Mouse (Mus musculus): Measurements from ENCODE around the gene 2510002D24Rik. TPM values are rescaled to one million over a fixed set of nuclear protein-coding genes. Genes with fewer than 3 reads are reported as not detected.
"Not testable (repeated sequence)": the region's sequence is repeated elsewhere in the genome, so short reads cannot be mapped to it uniquely, and the experiment has no call there.

Gene 2510002D24Rik
- total RNA-seq, 4 experiments from 2014 or later, result 15.7 to 19.6 (median 17.1) TPM

DNA sequence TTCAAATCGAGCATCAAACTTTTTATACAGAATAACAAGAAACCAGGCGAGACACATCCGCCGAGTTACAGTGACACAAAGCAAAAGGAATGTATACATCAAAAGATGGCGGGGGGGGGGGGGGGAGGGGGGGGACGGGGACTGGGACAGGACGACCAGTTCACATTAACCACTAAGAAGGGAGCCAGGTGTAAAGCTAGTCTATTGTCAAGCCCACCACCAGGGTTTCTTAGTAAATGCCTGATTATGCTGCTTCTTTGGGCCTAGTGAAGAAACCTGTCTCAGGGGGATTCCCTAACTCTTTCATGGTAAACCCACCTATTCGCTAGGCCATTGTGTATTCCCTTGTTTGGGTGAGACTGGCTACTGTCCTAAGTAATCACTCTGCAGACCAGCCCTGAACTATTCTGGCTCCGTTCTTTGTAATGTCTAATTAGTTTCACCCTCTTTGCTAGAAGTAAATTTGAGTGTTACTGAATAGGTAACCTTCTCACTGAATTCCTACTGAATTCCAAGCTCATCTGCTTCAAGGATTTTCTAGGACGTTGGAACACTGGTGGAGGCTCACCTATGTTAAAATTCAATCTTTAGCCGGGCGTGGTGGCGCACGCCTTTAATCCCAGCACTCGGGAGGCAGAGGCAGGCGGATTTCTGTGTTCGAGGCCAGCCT, 13.3 kb downstream of the 2510002D24Rik start:
- DNase-seq (ENCODE audit: low spot score in 2 of 2), result not testable (repeated sequence)

DNA sequence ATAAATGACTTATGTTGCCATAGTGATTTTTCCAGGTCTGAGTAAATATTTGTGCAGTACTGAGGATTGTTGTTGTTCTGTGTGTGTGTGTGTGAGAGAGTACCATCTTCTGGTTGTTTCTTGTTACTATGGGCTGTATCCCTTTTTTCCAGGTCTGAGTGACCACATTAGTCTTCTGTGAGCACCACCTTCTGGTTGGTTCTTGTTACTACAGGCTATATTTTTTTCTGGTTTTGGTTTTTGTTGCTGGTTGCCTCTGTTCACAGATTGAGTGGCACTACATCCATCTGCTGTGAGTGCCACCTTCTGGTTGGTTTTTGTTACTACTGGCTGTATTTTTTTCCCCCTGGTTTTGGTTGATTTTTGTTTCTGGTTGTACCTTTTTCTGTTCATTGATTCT, 22.2 kb downstream of the 2510002D24Rik start:
- no peak for DNase-seq (ENCODE audit: low spot score in 2 of 2)

DNA sequence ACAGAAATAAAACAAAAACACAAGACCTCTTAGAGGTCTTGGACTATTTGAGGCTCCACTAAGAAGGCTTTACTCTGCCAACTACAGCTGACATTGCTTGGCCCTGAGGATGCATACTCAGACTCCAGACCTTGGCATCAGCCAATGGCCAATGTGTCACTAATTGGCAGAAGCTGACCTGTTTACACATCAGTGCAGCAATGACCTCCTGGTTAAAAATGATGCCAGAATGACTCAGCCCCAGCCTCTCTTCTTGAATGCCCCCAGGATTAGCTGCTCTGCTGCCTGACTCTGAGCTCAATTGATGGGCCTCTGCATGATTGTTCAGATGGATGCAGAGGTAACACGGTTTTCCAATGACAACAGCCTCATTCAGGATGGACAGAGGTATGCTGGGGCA, 23.8 kb downstream of the 2510002D24Rik start:
- peak; percentile 29 to 61 for DNase-seq (ENCODE audit: low spot score in 2 of 2)

DNA sequence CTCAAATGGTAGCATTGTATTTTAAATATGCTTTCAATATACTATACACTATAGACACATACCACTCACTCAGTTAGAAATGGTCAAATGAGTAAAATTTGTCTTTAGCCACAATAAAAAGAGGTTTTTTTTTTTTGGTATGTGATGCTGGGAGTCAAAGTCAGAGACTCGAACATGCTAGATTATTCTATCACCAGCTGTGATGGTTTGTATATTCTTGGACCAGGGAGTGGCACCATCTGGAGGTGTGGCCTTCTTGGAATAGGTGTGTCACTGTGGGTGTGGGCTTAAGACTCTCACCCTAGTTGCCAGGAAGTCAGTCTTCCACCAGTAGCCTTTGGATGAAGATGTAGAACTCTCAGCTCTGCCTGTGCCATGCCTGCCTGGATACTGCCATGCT, 34.1 kb downstream of the 2510002D24Rik start:
- not testable (repeated sequence) for DNase-seq (ENCODE audit: low spot score in 2 of 2)

DNA sequence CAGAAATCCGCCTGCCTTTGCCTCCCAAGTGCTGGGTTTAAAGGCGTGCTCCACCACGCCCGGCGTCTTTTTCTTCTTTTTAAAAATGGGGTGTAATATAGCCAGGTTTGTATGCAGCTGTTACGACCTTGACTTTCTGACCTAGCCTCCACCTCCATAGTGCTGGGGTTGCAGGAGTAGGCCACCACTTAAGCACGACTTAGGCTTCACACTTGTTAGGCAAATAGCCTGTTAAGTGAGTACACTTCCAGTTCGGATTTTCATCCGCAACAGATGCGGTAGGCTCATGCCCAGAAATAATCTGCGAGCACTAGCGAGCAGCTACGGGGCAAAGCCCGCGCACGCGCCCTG, 39.7 kb downstream of the 2510002D24Rik start:
- peak in 1 of 2 experiments; percentile 2 for DNase-seq (ENCODE audit: low spot score in 2 of 2)

DNA sequence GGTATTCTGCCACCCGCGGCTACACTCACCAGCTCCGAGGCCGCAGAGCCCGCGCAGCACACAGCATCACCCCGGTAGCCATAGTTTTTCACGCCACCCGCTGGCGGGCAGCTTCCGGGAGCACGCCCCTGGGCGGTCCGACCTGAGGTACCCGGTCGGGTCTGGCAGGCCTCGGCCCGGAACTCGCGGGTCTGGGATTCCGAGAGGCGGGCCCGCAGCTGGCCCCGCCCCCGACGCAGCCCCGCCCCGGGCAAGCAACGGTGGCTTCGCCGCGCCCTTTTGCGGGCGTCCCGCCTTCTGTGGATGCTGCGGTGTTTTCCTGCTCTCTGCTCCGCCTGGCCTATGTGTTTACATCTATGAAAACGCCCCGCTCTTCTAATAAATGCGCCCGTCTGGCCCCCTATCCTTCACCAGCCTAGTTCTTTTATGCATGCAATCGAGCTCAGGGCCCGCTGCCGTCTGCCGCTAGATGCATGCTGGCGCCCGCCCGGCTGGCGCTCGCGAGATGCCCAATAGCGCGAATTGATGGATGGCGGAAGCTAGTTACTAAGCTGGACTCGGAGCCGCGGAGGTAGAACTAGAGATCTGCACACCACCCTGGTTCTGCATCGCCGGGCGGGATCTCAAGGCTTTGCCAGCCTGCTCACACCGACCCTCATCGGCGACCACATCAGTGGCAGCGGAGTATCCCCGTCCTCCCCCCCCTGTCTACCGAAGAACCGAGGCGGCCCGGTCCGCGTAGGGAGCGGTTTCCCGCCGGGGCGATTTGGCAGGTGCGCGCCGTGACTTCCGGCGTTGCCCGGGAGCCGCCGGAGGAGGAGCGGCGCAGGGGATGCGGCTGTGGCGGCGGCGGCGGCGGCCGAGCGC, 40.3 kb downstream of the 2510002D24Rik start, which contains the start of the genes Mrpl40 and Hira:
Gene Mrpl40, minus strand, starts transcription at position 421 of the 867 bp plus-strand sequence.
Gene Hira, plus strand, starts transcription at position 596 of the 867 bp plus-strand sequence.
- peak; percentile 89 to 93 for DNase-seq (ENCODE audit: low spot score in 2 of 2)

DNA sequence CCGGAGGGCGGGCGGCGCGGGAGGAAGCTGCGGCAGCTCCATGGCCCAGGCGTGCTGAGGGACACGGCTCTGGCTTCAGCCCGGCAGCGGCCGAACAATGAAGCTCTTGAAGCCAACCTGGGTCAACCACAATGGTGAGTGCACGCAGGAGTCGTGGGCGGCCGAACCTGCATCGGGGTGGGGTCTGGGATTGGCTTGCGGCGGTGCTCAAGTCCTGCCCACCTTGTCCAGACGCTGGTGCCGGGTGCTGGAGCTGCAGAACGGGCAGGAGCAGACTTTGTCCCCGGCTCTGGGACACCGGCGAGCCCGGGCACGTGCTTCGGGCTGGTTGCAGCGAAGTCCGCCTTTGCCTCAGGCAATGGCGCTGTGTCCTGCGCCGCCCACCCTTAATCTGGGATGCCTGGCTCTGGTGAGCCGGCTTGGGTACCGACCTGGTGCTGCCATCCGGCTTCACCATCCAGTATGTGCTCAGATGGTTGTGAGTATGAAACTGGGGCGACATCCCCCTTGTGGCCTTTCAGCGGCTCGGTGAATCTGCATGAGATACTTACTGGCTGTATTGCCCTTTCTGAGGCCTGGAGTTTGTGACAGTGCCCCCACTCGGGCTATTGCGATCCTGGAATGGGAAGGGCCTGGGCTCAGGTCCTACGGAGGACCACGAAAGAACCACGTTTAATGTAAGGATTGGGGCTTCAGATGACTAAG, 41.2 kb downstream of the 2510002D24Rik start:
- no peak for DNase-seq (ENCODE audit: low spot score in 2 of 2)

DNA sequence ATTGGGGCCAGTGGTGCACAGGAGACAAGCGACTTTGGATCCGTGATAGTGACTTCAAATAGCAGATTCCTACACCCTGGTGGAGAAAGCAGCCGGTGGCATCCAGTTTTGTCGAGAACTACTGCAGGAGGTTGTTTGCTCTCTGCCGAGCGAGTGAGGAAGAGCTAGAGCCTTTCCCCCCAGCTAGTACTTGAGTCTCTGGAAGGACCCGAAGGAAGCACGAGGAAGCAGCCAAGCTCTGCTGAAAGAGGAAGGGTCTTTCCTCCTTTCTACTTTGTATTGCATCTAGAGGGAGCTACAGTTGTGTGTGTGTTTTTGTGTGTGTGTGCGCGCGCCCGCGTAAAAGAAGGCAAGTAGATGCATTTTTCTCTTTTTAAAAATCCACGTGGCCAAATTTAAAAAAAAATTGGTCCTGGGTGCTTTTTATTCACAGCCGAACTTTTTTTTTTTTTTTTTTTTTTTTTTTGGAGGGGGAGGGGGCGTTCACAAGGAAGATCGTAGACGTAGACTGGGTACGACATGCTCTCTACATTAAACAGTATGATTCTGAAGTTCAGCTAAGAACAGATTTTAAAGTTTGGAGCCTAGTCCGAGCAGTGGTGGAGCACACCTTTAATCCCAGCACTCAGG, 41.8 kb downstream of the 2510002D24Rik start:
- no peak for DNase-seq (ENCODE audit: low spot score in 2 of 2)

DNA sequence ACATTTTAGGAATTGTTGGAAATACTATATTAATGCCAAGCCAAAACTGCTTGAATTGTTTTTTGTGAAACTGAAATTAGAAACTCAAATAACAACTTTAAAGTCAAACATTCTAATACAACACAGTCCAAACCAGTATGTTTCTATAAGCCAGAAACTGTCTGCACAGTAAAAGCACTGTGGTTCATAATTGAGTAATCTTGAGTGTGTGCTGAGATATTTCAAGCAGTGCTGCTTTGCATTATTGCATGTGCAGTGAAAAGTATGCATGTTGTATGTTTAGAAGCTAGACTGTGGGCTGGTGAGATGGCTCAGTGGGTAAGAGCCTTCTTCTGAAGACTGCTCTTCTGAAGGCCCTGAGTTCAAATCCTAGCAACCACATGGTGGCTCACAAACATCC, 47.7 kb downstream of the 2510002D24Rik start:
- DNase-seq (ENCODE audit: low spot score in 2 of 2), result no peak

Other genes with a start within 250 kb of the 2510002D24Rik start
- 1 to 10 TPM; 3.0 to 5.8 (median 3.9) TPM for gene Tbx1, start 245.9 kb upstream of the 2510002D24Rik start, total RNA-seq (2022)
- gene Gp1bb, start 214.2 kb upstream of the 2510002D24Rik start, total RNA-seq (2022), result not detected
- gene Gm49601, start 210.2 kb upstream of the 2510002D24Rik start, total RNA-seq (2022), result under 1 TPM in 3 of 4 experiments, not detected in 1; 0.29 to 0.48 (median 0.47) TPM
- 1 to 10 TPM; 1.7 to 2.7 (median 2.3) TPM for gene Sept5, start 206.6 kb upstream of the 2510002D24Rik start, total RNA-seq (2022)
- gene Cldn5, start 59.7 kb upstream of the 2510002D24Rik start, total RNA-seq (2022), result 1 to 10 TPM; 4.7 to 6.7 (median 5.6) TPM
- 10 to 100 TPM; 42.1 to 47.5 (median 45.9) TPM for gene Ufd1, start 24.8 kb upstream of the 2510002D24Rik start, total RNA-seq (2022)
- gene Cdc45, start 24.6 kb upstream of the 2510002D24Rik start, total RNA-seq (2022), result 1 to 10 TPM; 1.4 to 3.1 (median 1.8) TPM
- gene Gm28539, start within 50 bp of the 2510002D24Rik start, total RNA-seq (2022), result 1 to 10 TPM in 1 of 4 experiments, under 1 TPM in 1, not detected in 2; 0.48 to 3.1 TPM
- 10 to 100 TPM; 35.2 to 43.2 (median 39.6) TPM for gene Mrpl40, start 40.3 kb downstream of the 2510002D24Rik start, total RNA-seq (2022)
- 10 to 100 TPM; 22.3 to 40.6 (median 27.0) TPM for gene Hira, start 40.5 kb downstream of the 2510002D24Rik start, total RNA-seq (2022)

Measured in gastrocnemius, adult 8-10 months (tissue).